7 mouse cellular contexts compared by ENCODE assay signal in genomic region chr4:138793276-138793675, GRCm38 (mm10). TPM values are rescaled to one million over a fixed set of nuclear protein-coding genes. Genes with fewer than 3 reads are reported as not detected.
A peak's percentile ranks its signal among the peaks of the same experiment; 100 is the strongest.
DNase-seq lines count a peak whose midpoint lies in the region; ATAC-seq lines count a peak whose summit lies in the region.

No protein-coding gene starts in this region.

- ATAC-seq in midbrain, embryonic 16.5 days, result no peak
- ATAC-seq in erythroblast, adult 5-6 weeks (replicated peaks; ENCODE audit: low FRiP score, poor library complexity, severe bottlenecking), result no peak

- H3K9ac ChIP-seq in midbrain, embryonic 16.5 days (ENCODE audit: low read depth, low read length), result no peak overlapping the region

- H3K27me3 ChIP-seq in midbrain, embryonic 10.5 days (ENCODE audit: low read depth, poor library complexity, severe bottlenecking), result no peaks in the 10 kb centered on the region
- no peaks in the 10 kb centered on the region for H3K27me3 ChIP-seq in midbrain, embryonic 16.5 days (ENCODE audit: control insufficient read depth, insufficient read depth, low read depth, low read length)
- H3K27me3 ChIP-seq in embryonic facial prominence, embryonic 10.5 days (replicated peaks; ENCODE audit: low read depth, poor library complexity, severe bottlenecking), result no peaks in the 10 kb centered on the region

- no peaks in the 10 kb centered on the region for H3K9me3 ChIP-seq in midbrain, embryonic 10.5 days (replicated peaks)
- H3K9me3 ChIP-seq in midbrain, embryonic 16.5 days (replicated peaks; ENCODE audit: control insufficient read depth, low read length, poor library complexity, severe bottlenecking), result no peaks in the 10 kb centered on the region
- no peaks in the 10 kb centered on the region for H3K9me3 ChIP-seq in embryonic facial prominence, embryonic 10.5 days

- no peaks in the 10 kb centered on the region for H3K36me3 ChIP-seq in midbrain, embryonic 10.5 days
- H3K36me3 ChIP-seq in midbrain, embryonic 16.5 days (ENCODE audit: control insufficient read depth, insufficient read depth, low read length), result no peaks in the 10 kb centered on the region
- no peaks in the 10 kb centered on the region for H3K36me3 ChIP-seq in embryonic facial prominence, embryonic 10.5 days (replicated peaks)

- WGBS in midbrain, embryonic 10.5 days, result 74% methylated on average over 2 of the region's 2 CpGs
- 62% methylated on average over 2 of the region's 2 CpGs for WGBS in midbrain, embryonic 16.5 days
- 70% methylated on average over 2 of the region's 2 CpGs for WGBS in embryonic facial prominence, embryonic 10.5 days

- H3K27ac ChIP-seq in midbrain, embryonic 10.5 days (replicated peaks), result no peak overlapping the region
- no peak overlapping the region for H3K27ac ChIP-seq in midbrain, embryonic 16.5 days (ENCODE audit: low read length)
- no peak overlapping the region for H3K27ac ChIP-seq in embryonic facial prominence, embryonic 10.5 days (replicated peaks)

- DNase-seq in midbrain, embryonic 10.5 days (ENCODE audit: low spot score), result peak; percentile 37
- DNase-seq in brain, adult 2 months (ENCODE audit: low read depth, low spot score), result peak; percentile 84
- peak; percentile 50 for DNase-seq in embryonic facial prominence, embryonic 10.5 days (ENCODE audit: low spot score)
- DNase-seq in kidney, postnatal 36 days, result peak; percentile 44 to 74
- peak; percentile 34 to 55 for DNase-seq in lung, postnatal 4 days

- H3K4me1 ChIP-seq in midbrain, embryonic 10.5 days, result peaks cover 6% of the 10 kb centered on the region; the same call in 1 of the 2 replicates
- no peaks in the 10 kb centered on the region for H3K4me1 ChIP-seq in midbrain, embryonic 16.5 days (ENCODE audit: control insufficient read depth, insufficient read depth, low read length)
- H3K4me1 ChIP-seq in embryonic facial prominence, embryonic 10.5 days, result peaks cover 12% of the 10 kb centered on the region

- H3K4me2 ChIP-seq in midbrain, embryonic 16.5 days (ENCODE audit: low read length), result no peak overlapping the region

- no peak overlapping the region for H3K4me3 ChIP-seq in midbrain, embryonic 10.5 days
- H3K4me3 ChIP-seq in midbrain, embryonic 16.5 days (ENCODE audit: low read depth, low read length), result no peak overlapping the region
- H3K4me3 ChIP-seq in embryonic facial prominence, embryonic 10.5 days, result no peak overlapping the region

RNA-seq across cellular contexts. Expression of gene Pla2g2d, which starts 17.7 kb away (rescaled TPM):
- polyA plus RNA-seq in midbrain, embryonic 10.5 days (2016; fragmentation: Nextera tagmentation; extraction: Ambion mirVana), result 0.56 and 0.78 TPM in 2 replicates
- polyA plus RNA-seq in midbrain, embryonic 16.5 days (2015; fragmentation: Nextera tagmentation; extraction: Ambion mirVana), result 0.20 TPM in 1 of 2 replicates, not detected in the other
- 0.26 and 0.80 TPM in 2 replicates for polyA plus RNA-seq in embryonic facial prominence, embryonic 10.5 days (2016; fragmentation: Nextera tagmentation; extraction: Ambion mirVana)
- 0.84 TPM in 1 of 2 replicates, not detected in the other for total RNA-seq in erythroblast, adult 5-6 weeks (2015; ENCODE audit: low replicate concordance)
- 0.26 TPM in 1 of 2 replicates, not detected in the other for total RNA-seq in erythroblast, adult 5-6 weeks (2017; ENCODE audit: low replicate concordance)

RNA-seq across cellular contexts. Expression of gene Pla2g2f, which starts 35.9 kb away (rescaled TPM):
- polyA plus RNA-seq in midbrain, embryonic 10.5 days (2016; fragmentation: Nextera tagmentation; extraction: Ambion mirVana), result 0.47 and 0.62 TPM in 2 replicates
- 0.11 TPM in 1 of 2 replicates, not detected in the other for polyA plus RNA-seq in midbrain, embryonic 16.5 days (2015; fragmentation: Nextera tagmentation; extraction: Ambion mirVana)
- not detected in 2 replicates for polyA plus RNA-seq in embryonic facial prominence, embryonic 10.5 days (2016; fragmentation: Nextera tagmentation; extraction: Ambion mirVana)
- not detected in 2 replicates for total RNA-seq in erythroblast, adult 5-6 weeks (2015; ENCODE audit: low replicate concordance)
- total RNA-seq in erythroblast, adult 5-6 weeks (2017; ENCODE audit: low replicate concordance), result not detected in 2 replicates

RNA-seq across cellular contexts. Expression of gene Ubxn10, which starts 56.3 kb away (rescaled TPM):
- polyA plus RNA-seq in midbrain, embryonic 10.5 days (2016; fragmentation: Nextera tagmentation; extraction: Ambion mirVana), result 1.8 and 2.1 TPM in 2 replicates
- 4.7 and 5.4 TPM in 2 replicates for polyA plus RNA-seq in midbrain, embryonic 16.5 days (2015; fragmentation: Nextera tagmentation; extraction: Ambion mirVana)
- 1.3 and 1.4 TPM in 2 replicates for polyA plus RNA-seq in embryonic facial prominence, embryonic 10.5 days (2016; fragmentation: Nextera tagmentation; extraction: Ambion mirVana)
- not detected in 2 replicates for total RNA-seq in erythroblast, adult 5-6 weeks (2015; ENCODE audit: low replicate concordance)
- total RNA-seq in erythroblast, adult 5-6 weeks (2017; ENCODE audit: low replicate concordance), result not detected in 2 replicates
